Mouse (Mus musculus) E14TG2a.4 (cell line): ENCODE data around the gene Cd82.

Experiments
- H3K27me3 ChIP-seq: 2 replicates; pipeline ENCODE4 v1.6.1; 2014; ENCODE audit warnings: low read length, control low read depth; ENCODE audit not compliant: insufficient read depth
- H3K36me3 ChIP-seq: 2 replicates; pipeline ENCODE4 v1.6.1; 2014; ENCODE audit warnings: low read length, control low read depth; ENCODE audit not compliant: insufficient read depth
- H3K4me1 ChIP-seq: replicated peaks from 2 replicates; pipeline ENCODE4 v1.6.1; 2014; ENCODE audit warnings: low read depth, low read length, control low read depth
- H3K4me3 ChIP-seq: replicated peaks from 2 replicates; pipeline ENCODE4 v1.5.1; 2014; ENCODE audit warnings: mild to moderate bottlenecking, low read length
- H3K9me3 ChIP-seq: 2 replicates; pipeline ENCODE4 v1.6.1; 2014; ENCODE audit warnings: low read length, control low read depth
- CTCF ChIP-seq: conservative IDR thresholded peaks from 2 replicates; pipeline ENCODE4 v1.5.1; 2014; ENCODE audit warnings: low read length
- NANOG ChIP-seq: IDR thresholded peaks from 2 replicates; pipeline ENCODE4 v1.6.1; 2014; ENCODE audit warnings: borderline replicate concordance, low read length, mixed read lengths
- POU5F1 ChIP-seq: IDR thresholded peaks from 2 replicates; pipeline ENCODE4 v1.6.1; 2014; ENCODE audit warnings: low read length, borderline replicate concordance

Cd82 gene

DNA sequence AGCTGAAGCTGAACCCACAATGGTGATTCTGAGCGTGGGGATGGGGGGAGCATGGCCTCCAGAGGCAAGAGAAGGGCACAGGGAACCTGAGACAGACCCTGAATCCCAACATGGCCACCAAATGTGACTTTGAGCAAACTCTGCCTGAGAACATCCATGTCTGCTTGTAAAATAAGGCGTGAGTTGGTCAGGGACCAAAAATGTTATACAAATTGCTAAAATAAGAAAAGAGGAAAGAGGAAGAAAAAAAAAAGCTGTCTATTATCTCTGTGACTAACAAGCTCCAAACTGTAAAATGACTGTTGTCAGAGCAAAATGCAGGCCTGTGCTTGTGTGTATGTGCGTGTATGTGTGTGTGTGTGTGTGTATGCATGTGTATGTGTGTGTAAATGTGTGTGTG, 30.6 kb upstream of the Cd82 start:
- Histone ChIP-seq H3K4me1 (0 out of 2 replicates have a peak, but pooled peaks cover 5% of the 10 kb centered on the region), H3K4me3 (no peak overlapping the region), H3K36me3 (no peaks in the 10 kb centered on the region), H3K9me3 (no peaks in the 10 kb centered on the region), H3K27me3 (peaks cover 3% of the 10 kb centered on the region; the same call in 1 of the 2 replicates)
- no peak for TF ChIP-seq NANOG
- TF ChIP-seq POU5F1: no peak
- no peak for TF ChIP-seq CTCF

GRCm38 (mm10) chr2:93490516-93490915, 27.6 kb upstream of the Cd82 start:
- H3K4me3 ChIP-seq: no peak overlapping the region
- H3K4me1 ChIP-seq: peaks cover 5% of the 10 kb centered on the region; the same call in 1 of the 2 replicates
- TF ChIP-seq NANOG: no peak
- no peak for TF ChIP-seq CTCF
- TF ChIP-seq POU5F1: no peak
- no peaks in the 10 kb centered on the region for H3K36me3 ChIP-seq
- H3K27me3 ChIP-seq: peaks cover 15% of the 10 kb centered on the region
- H3K9me3 ChIP-seq: no peaks in the 10 kb centered on the region

- Histone ChIP-seq H3K4me3 (peak overlapping the region; percentile 45; the same call in 1 of the 2 replicates), H3K4me1 (peaks cover 5% of the 10 kb centered on the region; the same call in 1 of the 2 replicates), H3K9me3 (no peaks in the 10 kb centered on the region), H3K36me3 (no peaks in the 10 kb centered on the region), H3K27me3 (peaks cover 15% of the 10 kb centered on the region)
- TF ChIP-seq CTCF (no peak), NANOG (no peak), POU5F1 (no peak)
Observed at GRCm38 (mm10) chr2:93488911-93489587, 26.1 kb upstream of the Cd82 start.

DNA sequence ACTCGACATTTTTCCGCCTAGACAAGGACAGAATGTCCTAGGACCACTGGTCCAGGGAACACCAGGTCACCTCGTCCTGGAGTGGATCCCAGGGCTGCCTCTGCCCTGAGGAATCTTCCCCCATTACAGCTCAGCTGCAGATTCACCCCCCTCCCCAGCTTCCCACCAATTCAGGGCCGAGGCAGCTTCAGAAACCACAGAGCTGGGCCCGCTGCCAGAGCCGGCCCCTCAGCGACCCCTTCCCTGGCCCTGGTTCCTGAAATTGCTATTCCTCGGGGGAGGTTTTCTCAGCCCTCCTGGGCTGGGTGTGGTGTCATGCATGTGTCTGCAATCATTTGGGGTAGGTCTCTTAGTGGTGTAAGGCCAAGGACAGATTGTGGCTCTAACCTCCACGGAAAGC, 22.5 kb upstream of the Cd82 start:
- H3K27me3 ChIP-seq: peaks cover 21% of the 10 kb centered on the region
- H3K9me3 ChIP-seq: no peaks in the 10 kb centered on the region
- H3K36me3 ChIP-seq: no peaks in the 10 kb centered on the region
- peaks cover 5% of the 10 kb centered on the region; the same call in 1 of the 2 replicates for H3K4me1 ChIP-seq
- TF ChIP-seq POU5F1 (no peak), CTCF (no peak), NANOG (no peak)
- H3K4me3 ChIP-seq: no peak overlapping the region

- TF ChIP-seq POU5F1 (no peak), CTCF (no peak), NANOG (no peak)
- no peak overlapping the region for H3K4me3 ChIP-seq
- no peaks in the 10 kb centered on the region for H3K36me3 ChIP-seq
- no peaks in the 10 kb centered on the region for H3K9me3 ChIP-seq
- peaks cover 11% of the 10 kb centered on the region for H3K27me3 ChIP-seq
- no peaks in the 10 kb centered on the region; the same call in 1 of the 2 replicates for H3K4me1 ChIP-seq
Observed at GRCm38 (mm10) chr2:93482036-93482644, 19.2 kb upstream of the Cd82 start.

DNA sequence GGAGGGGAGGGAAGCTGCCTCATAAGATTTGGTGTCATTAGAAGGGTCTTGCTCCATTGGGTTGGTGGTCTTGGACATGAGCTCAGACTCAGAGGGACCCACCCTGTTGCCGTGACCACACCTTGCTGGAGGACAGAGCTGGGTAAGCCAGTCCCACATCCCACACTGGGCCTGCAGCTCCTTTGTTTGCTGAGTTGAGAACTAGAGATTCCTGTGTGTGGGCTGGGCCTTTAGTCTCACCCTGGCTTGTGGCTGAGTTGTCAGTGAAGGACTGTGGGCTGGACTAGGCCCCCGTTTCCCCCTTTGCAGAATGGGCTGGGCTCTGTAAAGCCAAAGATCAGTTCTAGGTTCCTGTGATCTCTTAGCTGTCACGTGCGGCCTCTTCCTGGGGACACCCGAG, 15.8 kb upstream of the Cd82 start:
- Histone ChIP-seq H3K36me3 (no peaks in the 10 kb centered on the region), H3K9me3 (peaks cover 7% of the 10 kb centered on the region), H3K4me1 (no peaks in the 10 kb centered on the region), H3K27me3 (peaks cover 27% of the 10 kb centered on the region), H3K4me3 (no peak overlapping the region)
- no peak for TF ChIP-seq POU5F1

DNA sequence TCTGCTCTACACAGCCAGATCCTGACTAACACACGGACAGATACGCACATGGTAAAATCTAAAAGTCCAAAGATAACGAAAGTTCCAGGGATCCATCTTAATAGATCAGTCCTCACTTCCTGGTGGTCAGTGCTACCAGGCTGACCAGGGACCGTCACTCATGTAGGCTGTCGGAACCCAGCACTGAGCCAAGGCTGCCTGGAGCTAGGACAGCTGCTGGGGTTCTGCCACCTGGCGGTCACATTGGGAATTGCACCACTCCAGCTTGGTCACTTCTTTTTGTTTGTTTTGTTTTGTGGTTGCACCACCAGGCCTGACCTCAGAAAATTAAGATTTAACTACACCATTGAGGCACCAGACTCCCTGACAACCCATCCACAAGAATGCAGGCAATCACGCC, 14.6 kb upstream of the Cd82 start:
- Histone ChIP-seq H3K4me1 (no peaks in the 10 kb centered on the region), H3K27me3 (peaks cover 22% of the 10 kb centered on the region), H3K9me3 (peaks cover 19% of the 10 kb centered on the region), H3K4me3 (no peak overlapping the region), H3K36me3 (no peaks in the 10 kb centered on the region)
- no peak for TF ChIP-seq NANOG
- TF ChIP-seq CTCF: peak; percentile 95
- no peak for TF ChIP-seq POU5F1

GRCm38 (mm10) chr2:93476487-93476886, 13.5 kb upstream of the Cd82 start:
- Histone ChIP-seq H3K4me3 (no peak overlapping the region), H3K36me3 (no peaks in the 10 kb centered on the region), H3K9me3 (peaks cover 29% of the 10 kb centered on the region), H3K27me3 (peaks cover 20% of the 10 kb centered on the region), H3K4me1 (no peaks in the 10 kb centered on the region)
- no peak for TF ChIP-seq POU5F1
- no peak for TF ChIP-seq CTCF
- TF ChIP-seq NANOG: no peak
